Mouse (Mus musculus) MEL (cell line): ENCODE data around the gene Zfp275. TPM values are rescaled to one million over a fixed set of nuclear protein-coding genes. Genes with fewer than 3 reads are reported as not detected.
"Not testable (repeated sequence)": the region's sequence is repeated elsewhere in the genome, so short reads cannot be mapped to it uniquely, and the experiment has no call there.

Experiments
- DNase-seq: peaks from one replicate; pipeline ENCODE4 v3.0.0; 2011; ENCODE audit warnings: low read depth, low spot score
- H3K27ac ChIP-seq: 2 replicates; pipeline ENCODE4 v1.5.1; 2012; ENCODE audit warnings: low read depth, mild to moderate bottlenecking, control low read depth, low read length, moderate library complexity; ENCODE audit not compliant: control insufficient read depth
- H3K27me3 ChIP-seq, 2 experiments: fragments of 150-350 bp in 1 of 2; sonication (generic) in 1 of 2; 2 replicates each; pipeline ENCODE4 v1.6.1; 2012; ENCODE audit warnings: low read length in 2 of 2, mild to moderate bottlenecking in 2 of 2, improper control_type of control experiment in 1 of 2, moderate library complexity in 1 of 2; ENCODE audit not compliant: insufficient read depth in 2 of 2, control insufficient read depth in 1 of 2
- H3K36me3 ChIP-seq, 2 experiments: 2 replicates each; pipeline ENCODE4 v1.6.1; 2012 to 2014; ENCODE audit warnings: low read length in 2 of 2, improper control_type of control experiment in 1 of 2, inconsistent platforms in 1 of 2, mild to moderate bottlenecking in 1 of 2; ENCODE audit not compliant: insufficient read depth in 2 of 2, control insufficient read depth in 1 of 2
- H3K4me1 ChIP-seq, 2 experiments: fragments of 150-350 bp in 1 of 2; sonication (generic) in 1 of 2; 2 replicates each; pipeline ENCODE4 v1.6.1; 2012; ENCODE audit warnings: low read length in 2 of 2, improper control_type of control experiment in 1 of 2, mild to moderate bottlenecking in 1 of 2; ENCODE audit not compliant: insufficient read depth in 2 of 2, control insufficient read depth in 1 of 2
- H3K4me3 ChIP-seq, 2 experiments: fragments of 150-350 bp in 1 of 2; sonication (generic) in 1 of 2; 2 replicates each; pipeline ENCODE4 v1.5.1; 2012; ENCODE audit warnings: low read depth in 2 of 2, low read length in 2 of 2, mild to moderate bottlenecking in 2 of 2, moderate library complexity in 2 of 2, control low read depth in 1 of 2, improper control_type of control experiment in 1 of 2; ENCODE audit not compliant: control insufficient read depth in 1 of 2, insufficient read depth in 1 of 2
- H3K79me2 ChIP-seq: 2 replicates; pipeline ENCODE4 v1.6.1; 2012; ENCODE audit warnings: mild to moderate bottlenecking, low read length, moderate library complexity; ENCODE audit not compliant: control insufficient read depth, poor library complexity, insufficient read depth
- H3K9ac ChIP-seq: 2 replicates; pipeline ENCODE4 v1.6.1; 2012; ENCODE audit warnings: low read depth, mild to moderate bottlenecking, control low read depth, low read length, moderate library complexity; ENCODE audit not compliant: control insufficient read depth, poor library complexity, severe bottlenecking
- H3K9me3 ChIP-seq: fragments of 150-350 bp; sonication (generic); replicated peaks from 2 replicates; pipeline ENCODE4 v1.6.1; 2012; ENCODE audit warnings: mild to moderate bottlenecking, low read length, improper control_type of control experiment, moderate library complexity; ENCODE audit not compliant: insufficient read depth
- BHLHE40 ChIP-seq: IDR thresholded peaks from 2 replicates; pipeline ENCODE4 v1.6.1; 2012; ENCODE audit warnings: low read depth, mild to moderate bottlenecking, inconsistent platforms, low read length, improper control_type of control experiment, borderline replicate concordance
- CHD1 ChIP-seq: IDR thresholded peaks from 2 replicates; pipeline ENCODE4 v1.6.1; 2012; ENCODE audit warnings: low read depth, mild to moderate bottlenecking, inconsistent platforms, low read length, improper control_type of control experiment
- CHD2 ChIP-seq: IDR thresholded peaks from 2 replicates; pipeline ENCODE4 v1.6.1; 2011; ENCODE audit warnings: low read length, improper control_type of control experiment
- CTCF ChIP-seq, 3 experiments: IDR thresholded peaks in 2 of 3; conservative IDR thresholded peaks in 1 of 3; 2 replicates each; pipeline ENCODE4 v1.5.1; 2011 to 2012; ENCODE audit warnings: low read length in 3 of 3, low read depth in 2 of 3, mild to moderate bottlenecking in 2 of 3, improper control_type of control experiment in 1 of 3, inconsistent platforms in 1 of 3, mixed read lengths in 1 of 3, moderate library complexity in 1 of 3; ENCODE audit not compliant: control insufficient read depth in 1 of 3, insufficient read depth in 1 of 3, poor library complexity in 1 of 3, severe bottlenecking in 1 of 3
- E2F4 ChIP-seq: IDR thresholded peaks from 2 replicates; pipeline ENCODE4 v1.6.1; 2011; ENCODE audit warnings: low read depth, low read length, improper control_type of control experiment, borderline replicate concordance
- ELF1 ChIP-seq: IDR thresholded peaks from 2 replicates; pipeline ENCODE4 v1.6.1; 2014; ENCODE audit warnings: low read depth, mild to moderate bottlenecking, inconsistent platforms, low read length, improper control_type of control experiment, moderate library complexity
- ETS1 ChIP-seq: IDR thresholded peaks from 2 replicates; pipeline ENCODE4 v1.6.1; 2012; ENCODE audit warnings: low read depth, mild to moderate bottlenecking, inconsistent platforms, low read length, improper control_type of control experiment, moderate library complexity
- GABPA ChIP-seq: IDR thresholded peaks from 2 replicates; pipeline ENCODE4 v1.6.1; 2012; ENCODE audit warnings: low read depth, mild to moderate bottlenecking, inconsistent platforms, low read length, improper control_type of control experiment, moderate library complexity
- GATA1 ChIP-seq: IDR thresholded peaks from 2 replicates; pipeline ENCODE4 v1.6.1; 2011; ENCODE audit warnings: low read depth, low read length, improper control_type of control experiment
- KAT2A ChIP-seq: conservative IDR thresholded peaks from 2 replicates; pipeline ENCODE4 v1.6.1; 2012; ENCODE audit warnings: low read depth, low read length, improper control_type of control experiment, inconsistent platforms
- MAX ChIP-seq: IDR thresholded peaks from 2 replicates; pipeline ENCODE4 v1.6.1; 2011; ENCODE audit warnings: low read length, improper control_type of control experiment
- MXI1 ChIP-seq: IDR thresholded peaks from 2 replicates; pipeline ENCODE4 v1.6.1; 2011; ENCODE audit warnings: mild to moderate bottlenecking, low read depth, low read length, improper control_type of control experiment
- MYB ChIP-seq: IDR thresholded peaks from 2 replicates; pipeline ENCODE4 v1.6.1; 2011; ENCODE audit warnings: mild to moderate bottlenecking, low read depth, low read length, improper control_type of control experiment
- NRF1 ChIP-seq: IDR thresholded peaks from 2 replicates; pipeline ENCODE4 v1.6.1; 2014; ENCODE audit warnings: low read depth, mild to moderate bottlenecking, inconsistent platforms, low read length, improper control_type of control experiment, moderate library complexity; ENCODE audit not compliant: poor library complexity, insufficient read depth, severe bottlenecking
- POLR2AphosphoS2 ChIP-seq: IDR thresholded peaks from 2 replicates; pipeline ENCODE4 v1.6.1; 2011; ENCODE audit warnings: low read length, improper control_type of control experiment
- POLR2AphosphoS5 ChIP-seq: IDR thresholded peaks from 2 replicates; pipeline ENCODE4 v1.6.1; 2012; ENCODE audit warnings: low read depth, borderline replicate concordance, mild to moderate bottlenecking, inconsistent platforms, low read length, moderate library complexity, mixed read lengths
- SIN3A ChIP-seq: IDR thresholded peaks from 2 replicates; pipeline ENCODE4 v1.6.1; 2012; ENCODE audit warnings: low read length, improper control_type of control experiment, inconsistent platforms
- USF1 ChIP-seq: IDR thresholded peaks from 2 replicates; pipeline ENCODE4 v1.6.1; 2014; ENCODE audit warnings: low read depth, mild to moderate bottlenecking, inconsistent platforms, low read length, improper control_type of control experiment, moderate library complexity
- ZC3H11A ChIP-seq: IDR thresholded peaks from 2 replicates; pipeline ENCODE4 v1.6.1; 2012; ENCODE audit warnings: low read depth, mild to moderate bottlenecking, inconsistent platforms, low read length, improper control_type of control experiment
- polyA plus RNA-seq, 2 experiments: library from polyadenylated mRNA; stranded (reverse) in 1 of 2; unstranded in 1 of 2; fragments of >175 nt in 1 of 2; fragments of >200 nt in 1 of 2; gene quantifications; 2 replicates each; pipeline versions ENCODE4 v1.2.1 to v1.2.4; 2012; ENCODE audit warnings: low replicate concordance in 2 of 2, low read depth in 1 of 2; ENCODE audit not compliant: insufficient read length in 2 of 2, insufficient read depth in 1 of 2, missing spikeins in 1 of 2
- total RNA-seq: library from RNA; depleted of rRNA; stranded (reverse); fragments of 300-350 nt; gene quantifications from 2 replicates; pipeline ENCODE4 v1.2.3, GENCODE M21; 2012

The Zfp275 gene
- total and polyA plus RNA-seq, 3 experiments: 4.5 to 5.9 TPM; not detected in 1

GRCm38 (mm10) chrX:73391481-73391880 lies 49.1 kb downstream of the Zfp275 start (continued):
- TF ChIP-seq E2F4 (no peak), GATA1 (no peak), CHD1 (no peak)

DNA sequence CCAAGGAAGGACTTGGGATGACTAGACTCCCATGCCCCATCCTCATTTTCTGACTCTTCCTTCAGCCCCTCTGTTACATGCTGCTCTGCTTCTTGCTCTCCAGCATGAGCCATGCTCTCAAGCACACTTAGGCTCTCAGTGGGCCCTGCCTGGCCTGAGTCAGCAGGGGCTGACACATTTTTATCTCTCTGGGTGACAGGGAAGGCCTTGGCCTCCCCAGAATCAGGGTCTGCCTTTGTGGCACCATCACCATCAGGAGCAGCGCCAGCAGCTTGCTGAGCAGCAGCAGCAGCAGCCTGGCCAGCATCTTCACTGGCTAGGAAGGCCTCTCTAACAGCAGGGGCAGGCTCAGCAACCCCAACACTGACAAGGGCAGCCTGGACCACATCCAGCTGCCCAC lies 54.0 kb downstream of the Zfp275 start:
- Histone ChIP-seq H3K4me3 (no peak overlapping the region), H3K27ac (no peak overlapping the region), H3K27me3 (no peaks in the 10 kb centered on the region), H3K4me1 (no peaks in the 10 kb centered on the region), H3K9ac (no peak overlapping the region), H3K9me3 (no peaks in the 10 kb centered on the region), H3K79me2 (no peaks in the 10 kb centered on the region), H3K36me3 (no peaks in the 10 kb centered on the region)
- DNase-seq: no peak
- TF ChIP-seq CHD1 (no peak), USF1 (no peak), ETS1 (no peak), ELF1 (no peak), MAX (no peak), CTCF (IDR thresholded peaks at IDR 0.05 in 2 of 3, conservative IDR thresholded peaks at IDR 0.05 in 1 of 3; ENCODE audit: control insufficient read depth in 1 of 3, insufficient read depth in 1 of 3, low read depth in 2 of 3, low read length in 3 of 3, poor library complexity in 1 of 3, severe bottlenecking in 1 of 3) (no peak), MYB (no peak), BHLHE40 (no peak), MXI1 (no peak), CHD2 (no peak), KAT2A (no peak), POLR2AphosphoS5 (no peak), POLR2AphosphoS2 (no peak), SIN3A (no peak), NRF1 (no peak), GABPA (no peak), E2F4 (no peak), ZC3H11A (no peak)

GRCm38 (mm10) chrX:73398636-73399035 lies 56.2 kb downstream of the Zfp275 start, which contains the start of gene Gm18336:
Gm18336 (minus strand) TSS chrX:73398736.
- not testable (repeated sequence) for H3K9ac ChIP-seq, DNase-seq, H3K79me2 ChIP-seq, H3K9me3 ChIP-seq, H3K36me3 ChIP-seq, H3K27me3 ChIP-seq, H3K4me3 ChIP-seq, H3K27ac ChIP-seq, H3K4me1 ChIP-seq
